Mouse (Mus musculus) heart, embryonic 11.5 days (tissue): Measurements from ENCODE around the gene Tdpoz1. TPM values are rescaled to one million over a fixed set of nuclear protein-coding genes. Genes with fewer than 3 reads are reported as not detected.

ENCODE experiments used
- polyA plus RNA-seq: library from polyadenylated mRNA; unstranded; fragments of >200 nt; fragmentation: Nextera tagmentation; extraction: Ambion mirVana; gene quantifications from 2 replicates; pipeline ENCODE4 v1.2.1, GENCODE M21; 2014

Tdpoz1 gene
- polyA plus RNA-seq, 1 experiment from 2014 or later, result not detected

Other genes starting within 250 kb of the Tdpoz1 start
- 0.54 and 0.76 TPM in 2 replicates for gene Tchh, start 234.0 kb downstream of the Tdpoz1 start, polyA plus RNA-seq
- not detected in 2 replicates for gene Tchhl1, start 207.6 kb downstream of the Tdpoz1 start, polyA plus RNA-seq
- gene S100a11, start 155.8 kb downstream of the Tdpoz1 start, polyA plus RNA-seq, result 733 and 790 TPM in 2 replicates
- 216 and 222 TPM in 2 replicates for gene S100a10, start 121.2 kb downstream of the Tdpoz1 start, polyA plus RNA-seq
- not detected in 2 replicates for gene Tdpoz2, start 23.6 kb downstream of the Tdpoz1 start, polyA plus RNA-seq
- not detected in 2 replicates for gene Gm37596, start 16.8 kb upstream of the Tdpoz1 start, polyA plus RNA-seq
- gene Gm5773, start 96.7 kb upstream of the Tdpoz1 start, polyA plus RNA-seq, result not detected in 2 replicates
- not detected in 2 replicates for gene Tdpoz4, start 120.1 kb upstream of the Tdpoz1 start, polyA plus RNA-seq
- not detected in 2 replicates for gene Tdpoz3, start 149.7 kb upstream of the Tdpoz1 start, polyA plus RNA-seq